Mouse (Mus musculus) MEL (cell line): ENCODE results near the gene Pbx4.

Experiments
- CHD1 ChIP-seq: IDR thresholded peaks from 2 replicates; pipeline ENCODE4 v1.6.1; 2012; ENCODE audit warnings: low read depth, mild to moderate bottlenecking, inconsistent platforms, low read length, improper control_type of control experiment
- CTCF ChIP-seq, 3 experiments: IDR thresholded peaks in 2 of 3; conservative IDR thresholded peaks in 1 of 3; 2 replicates each; pipeline ENCODE4 v1.5.1; 2011 to 2012; ENCODE audit warnings: low read length in 3 of 3, low read depth in 2 of 3, mild to moderate bottlenecking in 2 of 3, improper control_type of control experiment in 1 of 3, inconsistent platforms in 1 of 3, mixed read lengths in 1 of 3, moderate library complexity in 1 of 3; ENCODE audit not compliant: control insufficient read depth in 1 of 3, insufficient read depth in 1 of 3, poor library complexity in 1 of 3, severe bottlenecking in 1 of 3
- MAFK ChIP-seq: IDR thresholded peaks from 2 replicates; pipeline ENCODE4 v1.6.1; 2011; ENCODE audit warnings: low read depth, mild to moderate bottlenecking, low read length, improper control_type of control experiment, borderline replicate concordance
- POLR2A ChIP-seq, 2 experiments: IDR thresholded peaks; 2 replicates each; pipeline ENCODE4 v1.6.1; 2011 to 2012; ENCODE audit warnings: low read length in 2 of 2, mild to moderate bottlenecking in 2 of 2, control low read depth in 1 of 2, improper control_type of control experiment in 1 of 2, low read depth in 1 of 2, moderate library complexity in 1 of 2; ENCODE audit not compliant: control insufficient read depth in 1 of 2, insufficient read depth in 1 of 2, poor library complexity in 1 of 2
- SIN3A ChIP-seq: IDR thresholded peaks from 2 replicates; pipeline ENCODE4 v1.6.1; 2012; ENCODE audit warnings: low read length, improper control_type of control experiment, inconsistent platforms
- UBTF ChIP-seq: IDR thresholded peaks from 2 replicates; pipeline ENCODE4 v1.6.1; 2012; ENCODE audit warnings: low read depth, mild to moderate bottlenecking, inconsistent platforms, low read length, improper control_type of control experiment, moderate library complexity, borderline replicate concordance; ENCODE audit not compliant: insufficient read depth

- no peak for TF ChIP-seq CTCF (IDR thresholded peaks at IDR 0.05 in 2 of 3, conservative IDR thresholded peaks at IDR 0.05 in 1 of 3; ENCODE audit: control insufficient read depth in 1 of 3, insufficient read depth in 1 of 3, low read depth in 2 of 3, low read length in 3 of 3, poor library complexity in 1 of 3, severe bottlenecking in 1 of 3)
- TF ChIP-seq SIN3A, result 0 out of 2 replicates have a peak, but pooled peaks have one; percentile 2
- TF ChIP-seq UBTF, result no peak
- TF ChIP-seq POLR2A (IDR thresholded peaks at IDR 0.05; ENCODE audit: control insufficient read depth in 1 of 2, insufficient read depth in 1 of 2, low read depth in 1 of 2, low read length in 2 of 2, poor library complexity in 1 of 2), result peak; percentile 17 to 71; a peak in 3 of 4 replicates
- no peak for TF ChIP-seq MAFK
- no peak for TF ChIP-seq CHD1
These were observed 24.0 kb upstream of the Pbx4 start, which contains the start of gene Gmip for GRCm38 (mm10) chr8:69808094-69808863.
